Mouse (Mus musculus) layer of hippocampus, adult 9-11 months (tissue): ENCODE data around the gene Xaf1.
"Not testable (repeated sequence)": the region's sequence is repeated elsewhere in the genome, so short reads cannot be mapped to it uniquely, and the experiment has no call there.

Experiments used
- DNase-seq: peaks from one replicate; pipeline ENCODE4 v3.0.0; 2022

Xaf1 gene

DNA sequence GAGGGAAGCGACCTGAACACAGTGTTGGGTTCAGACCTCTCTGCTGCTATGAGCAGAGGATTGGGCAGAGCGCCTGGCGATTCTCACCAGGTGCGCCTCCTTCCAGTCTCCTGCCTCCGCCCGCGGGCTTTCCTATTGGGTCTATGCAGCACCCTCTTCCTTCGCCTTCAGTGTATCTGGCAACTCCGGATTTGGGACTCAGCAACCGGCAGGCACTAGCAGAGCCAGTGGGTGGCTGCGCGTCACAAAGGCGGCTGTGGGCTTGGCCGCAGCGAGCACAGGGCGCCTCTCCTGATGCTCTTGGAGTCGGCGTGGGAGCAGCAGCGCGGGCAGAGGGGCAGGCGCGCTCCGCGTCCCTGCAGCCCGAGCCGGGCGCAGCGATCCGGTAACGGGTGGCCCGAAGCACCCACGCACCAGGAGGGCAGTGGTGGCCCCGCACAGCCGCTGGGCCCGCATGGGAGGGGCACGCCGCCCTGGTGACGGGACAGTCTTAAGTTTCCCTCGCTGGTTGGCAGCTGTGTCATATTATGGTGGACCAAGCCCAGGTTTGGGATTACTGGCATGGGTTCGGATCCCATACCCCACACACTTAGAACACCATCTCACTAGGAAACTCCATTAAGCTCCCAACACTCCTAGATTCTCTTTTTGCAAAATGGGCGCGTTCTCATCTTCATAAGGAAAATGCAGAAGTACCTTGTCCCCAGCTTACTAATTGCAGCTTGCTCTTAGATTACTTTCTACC lies 12.9 kb downstream of the Xaf1 start, which contains the start of gene Fbxo39:
Gene Fbxo39, plus strand, starts transcription at position 294 of the 745 bp plus-strand sequence.
- DNase-seq = peak; percentile 52

GRCm38 (mm10) chr11:72318026-72318425 lies 16.6 kb downstream of the Xaf1 start:
- DNase-seq = no peak

GRCm38 (mm10) chr11:72324431-72324830 lies 23.0 kb downstream of the Xaf1 start:
- DNase-seq = no peak

DNA sequence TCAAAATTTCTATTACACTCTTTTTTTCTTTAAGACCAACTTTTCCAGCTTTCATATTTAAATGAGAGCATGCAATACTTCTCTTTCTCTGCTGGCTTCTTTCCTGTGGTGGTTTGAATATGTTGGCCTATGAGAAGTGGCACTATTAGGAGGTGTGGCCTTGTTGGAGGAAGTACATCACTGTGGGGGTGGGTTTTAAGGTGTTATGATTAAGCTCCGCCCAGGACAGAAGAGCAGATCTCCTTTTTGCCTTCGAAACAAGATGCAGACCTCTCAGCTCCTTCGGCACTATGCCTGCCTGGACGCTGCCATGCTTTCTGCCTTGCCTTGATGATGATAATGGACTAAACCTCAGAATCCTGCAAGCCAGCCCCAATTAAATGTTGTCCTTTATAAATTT lies 24.3 kb downstream of the Xaf1 start:
- DNase-seq = no peak

GRCm38 (mm10) chr11:72332951-72333667 lies 31.7 kb downstream of the Xaf1 start:
- peak; percentile 70 for DNase-seq

DNA sequence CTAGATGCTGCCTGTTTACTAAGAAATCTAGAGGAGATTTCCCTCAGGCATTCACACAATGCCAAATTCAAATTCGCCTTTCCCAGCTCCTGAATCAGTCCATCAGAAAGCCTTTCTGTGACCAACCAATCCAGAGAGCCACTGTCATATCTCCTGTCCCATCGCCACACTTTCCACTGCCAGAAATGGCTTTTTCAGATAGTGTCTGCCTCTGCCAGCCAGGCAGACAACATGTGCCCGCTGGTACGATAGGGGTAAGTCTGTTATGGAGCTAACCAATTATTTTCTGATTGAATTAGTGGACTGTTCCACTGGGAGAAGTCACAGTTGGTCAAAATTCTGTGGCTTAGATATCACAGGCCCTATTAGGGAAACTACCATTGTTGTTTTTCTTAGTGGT lies 33.2 kb downstream of the Xaf1 start:
- DNase-seq = no peak

DNA sequence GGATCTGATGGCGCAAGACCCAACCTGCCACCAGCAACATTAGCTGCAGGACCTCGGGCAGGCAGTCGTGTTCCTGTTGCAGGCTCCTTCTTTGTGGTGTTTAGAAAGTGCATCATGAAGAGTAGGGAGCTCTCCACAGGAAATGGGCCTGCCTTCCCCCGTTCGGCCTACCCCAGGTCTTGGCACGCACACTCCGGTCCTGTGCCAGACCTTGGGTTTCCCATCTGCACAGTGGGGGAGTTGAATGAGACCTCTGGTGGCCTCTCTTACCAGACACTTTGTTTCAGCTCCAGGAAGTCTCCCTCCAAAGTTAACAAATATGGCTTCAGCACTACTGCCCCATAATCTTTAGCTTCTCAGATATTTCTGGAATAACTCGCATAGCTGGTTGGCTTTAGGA lies 35.3 kb downstream of the Xaf1 start:
- no peak for DNase-seq

DNA sequence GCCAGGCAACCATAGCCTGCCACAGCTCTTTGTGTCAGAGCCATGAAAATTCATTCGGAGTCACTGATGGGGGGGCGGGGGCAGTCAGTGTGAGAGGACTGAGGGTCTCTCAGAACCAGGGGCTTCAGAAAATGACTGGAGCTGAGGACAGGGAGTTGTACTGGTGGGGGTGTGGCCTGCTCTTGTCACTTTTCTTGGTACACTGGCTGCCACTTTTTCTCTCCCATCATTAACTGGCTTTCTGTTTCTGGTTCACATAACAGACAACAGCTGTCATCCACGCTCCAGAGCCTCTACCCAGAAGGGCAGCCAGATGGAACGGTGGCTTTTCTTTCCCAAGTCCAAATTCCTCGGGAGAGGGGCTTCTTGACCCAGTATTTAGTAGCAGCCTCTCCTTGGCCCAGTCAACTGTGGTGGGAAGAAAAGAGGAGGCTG lies 37.0 kb downstream of the Xaf1 start:
- peak; percentile 16 for DNase-seq

DNA sequence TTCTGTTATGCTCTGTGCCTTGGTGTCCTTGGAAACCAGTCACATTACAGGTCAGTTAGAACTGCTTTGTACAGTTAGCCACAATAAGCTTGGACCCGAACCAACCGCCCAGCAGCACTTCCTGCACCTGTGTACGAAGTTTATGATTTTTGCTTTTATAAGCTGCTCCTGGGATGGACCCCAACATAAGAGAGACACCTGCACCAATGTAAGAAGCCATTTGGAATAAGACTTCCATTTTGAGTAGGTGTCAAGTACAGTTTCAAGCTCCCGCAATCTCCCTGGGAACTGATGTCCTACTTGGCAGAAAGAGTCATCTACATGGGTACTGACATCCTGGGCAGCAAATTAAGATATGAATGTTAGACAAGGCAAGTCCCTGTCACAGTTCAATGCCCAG lies 38.3 kb downstream of the Xaf1 start:
- no peak for DNase-seq

DNA sequence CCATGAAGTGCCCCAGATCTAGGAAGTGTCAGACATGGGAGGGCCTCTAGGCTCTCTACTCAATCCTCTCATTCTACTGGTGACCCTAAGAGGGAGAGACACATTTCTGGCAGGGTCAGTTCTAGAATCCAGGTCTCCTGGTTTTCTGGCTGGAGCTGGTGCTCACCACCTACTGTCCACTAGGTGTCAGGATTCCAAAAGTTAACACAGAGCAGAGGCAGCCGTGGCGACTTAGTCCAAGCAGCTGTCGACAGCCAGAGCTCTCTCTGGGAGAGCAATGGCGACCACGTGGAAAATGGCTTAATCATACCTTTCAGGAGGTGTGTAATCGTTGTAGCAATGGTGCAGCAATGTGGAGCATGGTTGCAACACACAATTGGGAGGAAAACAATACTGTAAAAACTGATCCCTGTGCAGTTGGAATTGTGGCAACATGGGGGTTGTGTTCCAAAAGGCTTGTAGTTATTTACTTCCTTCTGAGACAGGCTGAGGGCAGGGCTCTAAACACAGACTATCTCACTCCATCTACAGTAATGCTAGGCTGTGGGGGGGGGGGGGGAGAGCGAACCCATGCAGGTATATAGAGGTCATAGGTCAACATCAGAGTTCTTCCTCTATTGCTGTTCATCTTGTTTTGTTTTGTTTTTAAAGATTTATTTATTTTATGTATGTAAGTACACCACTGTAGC lies 41.3 kb downstream of the Xaf1 start:
- peak; percentile 58 for DNase-seq

GRCm38 (mm10) chr11:72343238-72343625 lies 41.8 kb downstream of the Xaf1 start:
- DNase-seq = not testable (repeated sequence)

GRCm38 (mm10) chr11:72343904-72344303 lies 42.5 kb downstream of the Xaf1 start:
- DNase-seq = no peak

GRCm38 (mm10) chr11:72344486-72344885 lies 43.1 kb downstream of the Xaf1 start:
- DNase-seq = no peak

GRCm38 (mm10) chr11:72348563-72348962 lies 47.1 kb downstream of the Xaf1 start:
- DNase-seq = peak; percentile 25

DNA sequence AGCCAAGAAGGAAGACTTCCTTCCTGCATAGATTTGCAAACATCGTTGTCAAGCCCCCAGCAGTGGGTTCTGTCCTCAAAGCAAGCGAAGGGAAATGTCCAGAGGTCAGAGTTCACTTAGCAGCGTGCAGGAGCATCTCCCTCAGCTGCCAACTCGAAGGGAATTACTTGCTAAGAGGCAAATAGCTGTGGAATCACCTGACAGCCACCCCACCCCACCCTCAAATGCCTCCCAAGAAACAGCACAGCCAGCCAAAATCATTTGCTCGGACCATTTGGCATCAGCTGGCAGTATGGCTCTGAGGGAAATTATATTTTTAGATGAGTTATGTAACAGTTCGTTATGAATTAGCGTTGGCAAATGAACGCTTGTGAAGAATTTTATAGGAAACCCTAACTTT lies 47.6 kb downstream of the Xaf1 start:
- DNase-seq = peak; percentile 70

DNA sequence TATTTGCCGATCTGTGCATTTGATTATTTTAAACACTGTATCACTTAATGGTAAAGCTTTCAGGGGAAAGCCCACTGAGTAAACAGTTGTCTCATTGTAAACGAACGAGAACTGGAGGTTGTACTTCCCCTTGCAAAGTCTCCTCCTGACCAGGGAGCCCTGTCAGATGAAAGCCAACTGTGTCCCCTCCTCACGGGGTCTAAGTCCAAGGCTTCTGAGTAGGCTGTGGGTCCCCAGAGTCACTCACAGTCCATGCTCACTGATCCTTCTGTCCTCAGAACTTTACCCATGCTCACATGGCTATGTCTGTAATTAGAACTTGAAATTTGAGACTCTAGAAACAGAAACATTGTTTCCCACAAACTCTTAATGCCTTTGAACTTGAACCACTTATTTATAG lies 48.2 kb downstream of the Xaf1 start:
- no peak for DNase-seq

DNA sequence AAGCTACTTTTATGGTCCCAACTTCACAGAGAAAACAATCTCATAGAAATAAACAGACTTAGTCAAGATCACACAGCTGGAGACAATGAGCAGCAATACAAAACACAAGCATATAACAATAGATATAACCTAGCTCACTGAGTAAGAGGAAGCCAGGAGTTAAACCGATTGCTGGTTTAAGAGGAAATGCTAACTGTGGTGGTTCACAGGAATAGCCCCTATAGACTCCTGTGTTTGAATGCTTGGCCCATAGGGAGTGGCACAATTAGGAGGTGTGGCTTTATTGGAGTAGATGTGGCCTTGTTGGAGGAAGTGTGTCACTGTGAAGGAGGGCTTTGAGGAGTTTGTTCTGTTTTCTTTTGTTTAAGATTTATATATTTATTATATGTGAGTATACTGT lies 50.8 kb downstream of the Xaf1 start:
- no peak for DNase-seq

- no peak for DNase-seq
These were observed 51.8 kb downstream of the Xaf1 start for GRCm38 (mm10) chr11:72353186-72353585.

DNA sequence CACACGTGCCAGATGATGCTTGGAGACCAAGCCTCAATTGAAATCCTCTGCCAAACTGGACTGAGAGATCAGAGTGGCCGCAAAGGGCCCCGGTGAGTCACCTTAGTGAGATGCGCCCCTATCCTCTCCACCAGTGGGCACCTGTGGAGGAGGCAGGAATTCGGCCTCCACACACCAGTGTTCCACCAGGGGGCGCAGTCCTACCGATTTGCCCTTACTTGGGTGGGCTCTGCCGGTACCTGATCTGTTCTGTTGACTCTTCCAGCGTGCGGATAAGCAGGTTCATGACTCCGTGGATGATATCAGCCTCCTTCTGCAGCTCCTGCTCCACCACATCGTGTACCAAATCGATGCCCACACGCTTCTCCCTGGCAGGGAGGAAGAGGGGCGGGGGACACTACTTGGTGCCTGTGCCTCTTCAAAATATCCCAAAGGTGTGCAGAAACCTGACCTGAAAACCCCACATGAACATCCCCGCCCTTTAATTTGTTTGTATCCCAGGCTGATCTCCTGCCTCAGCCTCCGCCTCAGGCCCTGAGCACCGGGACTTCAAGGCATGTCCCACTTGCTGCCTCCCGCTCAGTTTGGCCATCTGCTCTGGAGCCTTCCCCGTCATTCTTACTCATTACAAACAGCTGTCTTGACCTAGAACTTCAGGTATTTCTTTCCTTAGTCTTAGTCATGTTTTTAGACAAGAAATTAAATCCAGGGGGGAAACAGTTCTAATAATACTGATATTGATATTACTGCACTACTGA lies 53.7 kb downstream of the Xaf1 start:
- DNase-seq = peak; percentile 40

- peak; percentile 76 for DNase-seq
These were observed 60.2 kb downstream of the Xaf1 start for GRCm38 (mm10) chr11:72361385-72362346.

DNA sequence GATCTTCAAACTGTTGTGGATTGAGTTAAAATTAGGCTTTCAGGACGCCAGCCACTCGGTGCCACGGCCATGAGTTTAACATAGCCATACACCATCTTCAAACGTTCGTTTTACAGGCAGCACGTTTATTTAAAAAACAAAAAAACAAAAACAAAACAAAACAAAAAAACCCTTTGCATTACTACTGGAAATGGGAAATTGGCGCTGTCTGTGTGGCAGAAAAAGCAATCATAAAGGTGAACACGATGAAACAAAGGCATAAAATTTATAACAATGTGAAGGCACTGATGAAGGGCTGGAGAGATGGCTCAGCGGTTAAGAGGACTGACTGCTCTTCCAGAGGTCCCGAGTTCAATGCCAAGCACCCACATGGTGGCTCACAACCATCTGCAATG lies 60.9 kb downstream of the Xaf1 start, which contains the start of gene Tekt1:
Gene Tekt1, minus strand, starts transcription at position 96 of the 395 bp plus-strand sequence.
- no peak for DNase-seq
